Mouse (Mus musculus) midbrain, embryonic 13.5 days (tissue): ENCODE measurements around the gene Mgat4e. TPM values are rescaled to one million over a fixed set of nuclear protein-coding genes. Genes with fewer than 3 reads are reported as not detected.
"Not testable (repeated sequence)": the region's sequence is repeated elsewhere in the genome, so short reads cannot be mapped to it uniquely, and the experiment has no call there.

Experiments used
- ATAC-seq: fragments of 200-750 bp; cut with Nextera tagmentation; 2 replicates; pipeline ENCODE4 v1.8.0; 2017; ENCODE audit warnings: mild to moderate bottlenecking, moderate TSS enrichment, moderate library complexity
- H3K27ac ChIP-seq: fragments of 300-500 bp; sonication (generic); 2 replicates; pipeline ENCODE4 v1.5.1; 2015; ENCODE audit warnings: inconsistent platforms, mild to moderate bottlenecking, moderate library complexity
- H3K27me3 ChIP-seq: fragments of 300-500 bp; sonication (generic); 2 replicates; pipeline ENCODE4 v1.6.1; 2015; ENCODE audit warnings: mild to moderate bottlenecking, inconsistent platforms
- H3K36me3 ChIP-seq: fragments of 300-500 bp; sonication (generic); 2 replicates; pipeline ENCODE4 v1.6.1; 2015; ENCODE audit warnings: mild to moderate bottlenecking, inconsistent platforms
- H3K4me1 ChIP-seq: fragments of 300-500 bp; sonication (generic); replicated peaks from 2 replicates; pipeline ENCODE4 v1.6.1; 2015; ENCODE audit warnings: inconsistent platforms
- H3K4me2 ChIP-seq: fragments of 300-500 bp; sonication (generic); replicated peaks from 2 replicates; pipeline ENCODE4 v1.6.1; 2015; ENCODE audit warnings: moderate library complexity, mild to moderate bottlenecking, inconsistent platforms
- H3K4me3 ChIP-seq: fragments of 300-500 bp; sonication (generic); replicated peaks from 2 replicates; pipeline ENCODE4 v1.5.1; 2015; ENCODE audit warnings: mild to moderate bottlenecking, inconsistent platforms
- H3K9ac ChIP-seq: fragments of 300-500 bp; sonication (generic); replicated peaks from 2 replicates; pipeline ENCODE4 v1.6.1; 2015; ENCODE audit warnings: mild to moderate bottlenecking, inconsistent platforms
- H3K9me3 ChIP-seq: fragments of 300-500 bp; sonication (generic); 2 replicates; pipeline ENCODE4 v1.6.1; 2016; ENCODE audit warnings: mild to moderate bottlenecking, inconsistent platforms
- WGBS: fragments of 180-500 bp; shearing (Covaris S2); methylation state at CpG from one replicate; pipeline ENCODE4 v1.1.7; 2015; 5-methylcytosine and 5-hydroxymethylcytosine counted together
- polyA plus RNA-seq: library from polyadenylated mRNA; unstranded; fragments of >200 nt; fragmentation: Nextera tagmentation; extraction: Ambion mirVana; gene quantifications from 2 replicates; pipeline ENCODE4 v1.2.1, GENCODE M21; 2015

Mgat4e gene
- polyA plus RNA-seq, 1 experiment from 2014 or later = not detected

GRCm38 (mm10) chr1:134520001-134520721 is 29.3 kb downstream of the Mgat4e start:
- Histone ChIP-seq H3K27ac (no peak overlapping the region), H3K4me1 (peaks cover 11% of the 10 kb centered on the region)
- 79% methylated on average over 8 of the region's 8 CpGs for WGBS

DNA sequence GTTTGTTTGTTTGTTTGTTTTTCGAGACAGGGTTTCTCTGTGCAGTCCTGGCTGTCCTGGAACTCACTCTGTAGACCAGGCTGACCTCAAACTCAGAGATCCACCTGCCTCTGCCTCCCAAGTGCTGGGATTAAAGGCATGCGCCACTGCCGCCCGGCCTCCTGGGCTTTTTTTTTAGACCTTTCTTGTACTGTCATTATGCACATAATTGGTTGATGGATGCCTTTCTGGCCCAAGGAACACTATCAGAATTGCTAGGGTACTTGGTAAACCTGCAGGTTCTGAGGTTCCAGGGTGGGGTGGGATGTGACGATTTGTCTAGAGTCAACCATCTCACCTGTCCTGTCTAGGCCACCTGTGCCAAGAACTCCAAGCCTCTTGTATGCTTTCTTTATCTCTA is 30.3 kb downstream of the Mgat4e start:
- H3K4me2 ChIP-seq, H3K9ac ChIP-seq, H3K27ac ChIP-seq, H3K9me3 ChIP-seq, H3K36me3 ChIP-seq, H3K4me3 ChIP-seq, ATAC-seq: not testable (repeated sequence)
- WGBS = 95% methylated on average over 5 of the region's 5 CpGs
- Histone ChIP-seq H3K27me3 (peaks cover 11% of the 10 kb centered on the region), H3K4me1 (peaks cover 11% of the 10 kb centered on the region)

More at GRCm38 (mm10) chr1:134520001-134520721, 29.3 kb downstream of the Mgat4e start:
- Histone ChIP-seq H3K36me3 (no peaks in the 10 kb centered on the region), H3K4me2 (no peak overlapping the region), H3K4me3 (no peak overlapping the region), H3K9me3 (no peaks in the 10 kb centered on the region), H3K9ac (no peak overlapping the region), H3K27me3 (peaks cover 1% of the 10 kb centered on the region; the same call in 1 of the 2 replicates)
- ATAC-seq = no peak

DNA sequence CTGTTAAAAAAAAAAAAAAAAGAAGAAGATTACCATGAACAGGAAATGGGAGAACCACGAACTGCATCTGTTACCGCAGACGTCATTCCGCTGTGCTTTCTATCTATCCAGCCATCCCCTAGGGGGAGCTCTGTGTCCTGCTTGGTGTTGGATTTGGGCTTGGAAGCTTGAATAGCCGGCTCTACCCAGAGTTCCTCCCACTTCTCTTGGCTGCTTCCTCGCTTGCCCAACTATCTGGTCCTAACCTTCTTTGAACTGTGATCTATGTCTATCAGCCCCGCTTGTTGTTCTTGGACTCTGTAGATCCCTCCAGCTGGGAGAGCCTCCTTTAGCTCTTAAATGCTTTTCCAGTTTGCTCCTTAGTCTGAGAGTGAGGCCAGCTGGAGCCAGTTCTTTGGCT is 30.8 kb downstream of the Mgat4e start:
- no peak overlapping the region for H3K4me3 ChIP-seq
- 17% methylated on average over 7 of the region's 7 CpGs for WGBS
- H3K4me1 ChIP-seq = peaks cover 11% of the 10 kb centered on the region
- 0 out of 2 replicates have a peak, but pooled peaks have one; percentile 45 for ATAC-seq
- no peaks in the 10 kb centered on the region for H3K9me3 ChIP-seq
- H3K27me3 ChIP-seq = peaks cover 15% of the 10 kb centered on the region
- no peak overlapping the region for H3K9ac ChIP-seq
- H3K4me2 ChIP-seq = no peak overlapping the region
- H3K36me3 ChIP-seq = no peaks in the 10 kb centered on the region
- no peak overlapping the region for H3K27ac ChIP-seq

DNA sequence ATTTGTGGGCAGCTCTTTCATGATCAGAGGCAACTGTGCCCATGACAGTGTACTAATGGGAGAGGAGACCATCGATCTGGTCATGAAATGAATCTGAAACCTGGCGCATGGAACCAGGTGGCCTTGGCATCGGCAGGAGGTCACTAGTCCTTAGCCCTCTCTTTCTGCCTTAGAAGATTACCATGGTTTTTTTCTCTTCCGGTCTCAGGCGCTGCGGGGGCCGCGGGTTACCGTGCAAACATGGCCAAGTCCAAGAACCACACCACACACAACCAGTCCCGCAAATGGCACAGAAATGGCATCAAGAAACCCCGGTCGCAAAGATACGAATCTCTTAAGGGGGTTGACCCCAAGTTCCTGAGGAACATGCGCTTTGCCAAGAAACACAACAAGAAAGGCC is 31.6 kb downstream of the Mgat4e start:
- H3K9me3 ChIP-seq = not testable (repeated sequence)

GRCm38 (mm10) chr1:134516491-134517198 is 32.8 kb downstream of the Mgat4e start:
- Histone ChIP-seq H3K27me3 (peaks cover 35% of the 10 kb centered on the region), H3K27ac (peak overlapping the region; percentile 7; the same call in 1 of the 2 replicates), H3K4me2 (no peak overlapping the region), H3K4me1 (peaks cover 28% of the 10 kb centered on the region), H3K9ac (no peak overlapping the region), H3K4me3 (no peak overlapping the region), H3K36me3 (no peaks in the 10 kb centered on the region), H3K9me3 (no peaks in the 10 kb centered on the region)
- peak; percentile 62; the same call in 1 of the 2 replicates for ATAC-seq
- 11% methylated on average over 4 of the region's 4 CpGs for WGBS

More for the DNA sequence above, 31.6 kb downstream of the Mgat4e start:
- not testable (repeated sequence) for ATAC-seq, H3K4me3 ChIP-seq, H3K36me3 ChIP-seq, H3K4me2 ChIP-seq, H3K9ac ChIP-seq, H3K27ac ChIP-seq
- peaks cover 18% of the 10 kb centered on the region for H3K4me1 ChIP-seq
- peaks cover 23% of the 10 kb centered on the region for H3K27me3 ChIP-seq
- 97% methylated on average over 14 of the region's 14 CpGs for WGBS

DNA sequence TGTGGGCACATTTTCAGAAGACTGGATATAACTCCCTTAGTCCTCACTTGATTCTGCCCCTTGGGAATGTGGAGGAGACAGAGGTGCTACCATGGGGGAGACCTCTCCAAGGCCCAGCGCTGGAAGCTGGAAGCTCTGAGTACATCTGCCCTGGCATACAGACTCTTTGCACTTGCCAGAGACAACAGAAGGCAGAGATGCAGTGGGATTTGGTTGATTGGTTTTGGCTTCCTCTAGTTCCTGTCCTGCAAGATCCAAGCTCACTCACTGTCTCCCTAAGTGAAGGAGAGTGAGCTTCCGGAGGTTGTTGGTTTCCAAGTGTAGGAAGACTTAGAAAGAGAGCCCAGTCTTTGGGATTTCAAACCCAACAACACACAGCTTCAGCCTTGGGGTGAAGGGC is 33.6 kb downstream of the Mgat4e start:
- no peak for ATAC-seq

GRCm38 (mm10) chr1:134513876-134514590 is 35.4 kb downstream of the Mgat4e start:
- Histone ChIP-seq H3K9ac (no peak overlapping the region), H3K4me3 (peak overlapping the region; percentile 36; the same call in 1 of the 2 replicates), H3K4me1 (peaks cover 28% of the 10 kb centered on the region), H3K36me3 (peaks cover 6% of the 10 kb centered on the region), H3K4me2 (peak overlapping the region; percentile 65), H3K9me3 (no peaks in the 10 kb centered on the region), H3K27ac (no peak overlapping the region), H3K27me3 (peaks cover 40% of the 10 kb centered on the region)
- no peak for ATAC-seq
- 42% methylated on average over 16 of the region's 16 CpGs for WGBS

More for the DNA sequence above, 33.6 kb downstream of the Mgat4e start:
- no peak overlapping the region for H3K4me3 ChIP-seq
- 78% methylated on average over 2 of the region's 2 CpGs for WGBS
- peak overlapping the region; percentile 7; the same call in 1 of the 2 replicates for H3K27ac ChIP-seq
- H3K4me1 ChIP-seq = peaks cover 28% of the 10 kb centered on the region
- no peak overlapping the region for H3K4me2 ChIP-seq
- H3K9ac ChIP-seq = no peak overlapping the region
- H3K36me3 ChIP-seq = no peaks in the 10 kb centered on the region
- no peaks in the 10 kb centered on the region for H3K9me3 ChIP-seq
- peaks cover 40% of the 10 kb centered on the region for H3K27me3 ChIP-seq

DNA sequence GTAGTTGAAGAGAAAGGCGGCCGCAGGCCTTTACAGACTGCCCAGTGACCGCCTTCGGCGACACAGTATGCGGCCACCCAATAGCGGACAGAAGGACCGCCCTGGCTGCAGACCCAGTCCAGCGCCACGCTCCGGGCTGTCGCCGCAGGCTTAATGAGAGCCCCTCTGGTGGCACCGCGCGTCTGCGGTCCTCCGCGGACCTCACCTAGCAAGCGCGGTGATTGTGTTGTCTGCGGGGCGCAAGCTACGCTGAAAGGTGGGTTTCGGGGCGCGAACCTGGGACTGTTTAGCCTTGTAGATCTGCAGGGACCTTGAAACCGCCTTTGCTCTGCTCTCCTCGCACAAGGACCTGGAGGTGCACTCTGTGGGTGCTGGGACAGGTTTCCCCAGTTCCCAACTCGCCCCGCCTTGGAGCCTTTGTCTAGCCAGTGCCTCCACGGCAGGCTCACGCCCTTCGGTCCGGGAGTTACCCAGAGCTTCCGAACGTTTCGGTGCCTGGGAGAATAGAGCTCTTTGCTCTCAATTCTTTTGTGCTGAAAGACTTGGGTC is 36.1 kb downstream of the Mgat4e start:
- H3K4me2 ChIP-seq = peak overlapping the region; percentile 65
- peaks cover 10% of the 10 kb centered on the region for H3K36me3 ChIP-seq
- H3K4me3 ChIP-seq = peak overlapping the region; percentile 36
- H3K27ac ChIP-seq = no peak overlapping the region
- peak overlapping the region; percentile 55 for H3K9ac ChIP-seq
- H3K4me1 ChIP-seq = peaks cover 28% of the 10 kb centered on the region
- H3K9me3 ChIP-seq = no peaks in the 10 kb centered on the region
- peak; percentile 56; the same call in 1 of the 2 replicates for ATAC-seq
- 1% methylated on average over 38 of the region's 38 CpGs for WGBS
- peaks cover 40% of the 10 kb centered on the region for H3K27me3 ChIP-seq

DNA sequence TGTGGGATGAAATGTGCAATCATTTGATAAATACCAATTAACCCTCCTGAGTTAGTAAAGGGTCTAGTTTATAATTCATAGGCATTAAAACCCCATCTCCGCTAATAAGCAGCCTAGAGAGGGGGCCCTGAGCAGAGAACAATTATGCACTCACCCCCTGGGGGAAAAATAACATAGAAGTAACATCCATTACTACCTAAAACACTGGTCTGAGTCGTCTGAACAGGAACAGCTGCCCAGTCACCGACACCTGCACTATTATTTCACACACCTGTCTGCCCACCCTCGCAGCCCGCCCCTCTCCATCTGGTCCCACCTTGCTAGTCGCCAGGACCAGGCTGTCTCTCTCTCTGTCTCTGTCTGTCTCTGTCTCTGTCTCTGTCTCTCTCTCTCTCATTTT is 36.9 kb downstream of the Mgat4e start:
- Histone ChIP-seq H3K27me3 (peaks cover 40% of the 10 kb centered on the region), H3K9me3 (no peaks in the 10 kb centered on the region), H3K27ac (no peak overlapping the region), H3K36me3 (peaks cover 17% of the 10 kb centered on the region), H3K4me2 (no peak overlapping the region; the same call in 1 of the 2 replicates), H3K9ac (no peak overlapping the region), H3K4me3 (peak overlapping the region; percentile 36; the same call in 1 of the 2 replicates), H3K4me1 (peaks cover 28% of the 10 kb centered on the region)
- 56% methylated on average over 6 of the region's 6 CpGs for WGBS
- ATAC-seq = no peak

GRCm38 (mm10) chr1:134512183-134512582 is 37.3 kb downstream of the Mgat4e start:
- no peak for ATAC-seq
- WGBS = 62% methylated on average over 4 of the region's 4 CpGs
- Histone ChIP-seq H3K9me3 (no peaks in the 10 kb centered on the region), H3K36me3 (peaks cover 21% of the 10 kb centered on the region), H3K4me3 (no peak overlapping the region), H3K9ac (no peak overlapping the region), H3K27me3 (peaks cover 40% of the 10 kb centered on the region), H3K27ac (no peak overlapping the region), H3K4me1 (peaks cover 28% of the 10 kb centered on the region), H3K4me2 (no peak overlapping the region)

DNA sequence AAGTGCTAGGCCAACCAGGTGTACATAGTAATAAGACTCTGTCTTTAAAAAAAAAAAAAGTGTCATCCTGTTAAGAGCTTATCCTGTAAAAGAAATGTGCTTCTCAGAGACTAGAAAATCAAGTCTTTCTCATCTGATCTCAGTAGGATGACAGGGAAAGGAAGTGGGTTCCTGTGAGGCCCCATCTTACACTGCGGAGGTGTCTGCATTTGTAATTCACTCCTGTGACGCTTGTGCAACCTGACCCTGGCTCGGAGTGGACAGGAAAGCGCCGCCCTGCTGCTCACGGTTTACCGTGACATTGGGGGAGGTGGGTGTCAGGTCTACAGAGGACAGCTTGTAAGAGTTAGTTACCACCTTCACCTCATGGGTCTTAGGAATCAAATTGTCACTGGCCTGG is 39.5 kb downstream of the Mgat4e start:
- no peak overlapping the region for H3K9ac ChIP-seq
- H3K4me1 ChIP-seq = peaks cover 17% of the 10 kb centered on the region
- no peaks in the 10 kb centered on the region for H3K9me3 ChIP-seq
- no peak overlapping the region for H3K4me2 ChIP-seq
- WGBS = 61% methylated on average over 7 of the region's 7 CpGs
- no peak overlapping the region for H3K4me3 ChIP-seq
- peaks cover 37% of the 10 kb centered on the region for H3K27me3 ChIP-seq
- peaks cover 41% of the 10 kb centered on the region for H3K36me3 ChIP-seq
- no peak for ATAC-seq
- no peak overlapping the region for H3K27ac ChIP-seq
